Mouse (Mus musculus): ENCODE measurements around the gene Il22ra1. TPM values are rescaled to one million over a fixed set of nuclear protein-coding genes. Genes with fewer than 3 reads are reported as not detected.
A peak's percentile ranks its signal among the peaks of the same experiment; 100 is the strongest.

Gene Il22ra1
- polyA plus RNA-seq, 1 experiment: 0.04 TPM

DNA sequence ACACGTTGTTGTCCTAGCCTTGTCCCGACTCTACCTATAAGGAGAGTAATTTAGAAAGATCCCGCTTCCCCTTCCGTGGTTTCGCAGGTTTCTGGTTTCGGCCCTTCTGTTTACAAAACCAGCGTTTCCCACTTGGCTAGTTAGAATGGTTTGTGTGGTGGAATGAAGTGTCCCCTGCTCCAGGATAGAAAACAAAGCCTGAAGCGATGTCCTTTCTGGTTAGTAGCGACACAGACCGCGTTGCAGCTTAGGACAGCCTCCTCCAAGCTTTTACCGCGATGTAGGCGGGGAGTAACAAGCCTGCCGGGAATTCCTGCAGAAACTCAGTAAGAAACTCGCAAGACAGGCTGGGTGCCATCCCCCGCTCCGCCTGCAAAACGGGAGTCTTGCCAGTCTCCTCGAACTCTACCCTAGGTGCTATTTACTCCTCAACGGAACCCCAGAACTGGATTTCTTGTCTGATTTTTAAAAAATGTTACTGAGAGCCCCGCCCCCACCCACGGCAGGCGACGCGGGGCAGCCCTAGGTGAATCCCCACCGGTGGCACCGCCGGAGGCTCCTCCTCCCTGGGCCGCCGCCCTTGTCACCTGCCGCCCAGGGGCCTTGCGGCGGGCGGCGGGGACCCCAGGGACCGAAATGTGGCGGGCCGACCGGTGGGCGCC is 41.9 kb upstream of the Il22ra1 start, which contains the start of gene Ifnlr1:
Gene Ifnlr1, plus strand, starts transcription at position 382 of the 662 bp plus-strand sequence.
- Histone ChIP-seq H3K79me3 (ENCODE audit: low read depth) (no peaks in the 10 kb centered on the region), H3K36me3 (ENCODE audit: control insufficient read depth, insufficient read depth) (no peaks in the 10 kb centered on the region), H3K27me3 (ENCODE audit: control insufficient read depth, insufficient read depth, insufficient read length) (peaks cover 23% of the 10 kb centered on the region), H3K79me2 (ENCODE audit: control insufficient read depth, insufficient read depth) (no peaks in the 10 kb centered on the region), H3K4me3 (ENCODE audit: insufficient read depth, poor library complexity, severe bottlenecking) (no peak within 1 kb of the TSS), H3ac (ENCODE audit: control insufficient read depth, insufficient read length, low read depth) (no peak within 1 kb of the TSS)
- TF ChIP-seq FOSL1 (IDR thresholded peaks at IDR 0.05; ENCODE audit: insufficient read depth, low read length, poor library complexity, severe bottlenecking): no peak
- TF ChIP-seq CTCF (IDR thresholded peaks at IDR 0.05; ENCODE audit: control insufficient read depth, insufficient read depth, insufficient read length): no peak
- no peak for TF ChIP-seq MYOG (IDR thresholded peaks at IDR 0.05; ENCODE audit: control insufficient read depth, extremely low read depth, insufficient read length)
- TF ChIP-seq MAX (IDR thresholded peaks at IDR 0.05): no peak

DNA sequence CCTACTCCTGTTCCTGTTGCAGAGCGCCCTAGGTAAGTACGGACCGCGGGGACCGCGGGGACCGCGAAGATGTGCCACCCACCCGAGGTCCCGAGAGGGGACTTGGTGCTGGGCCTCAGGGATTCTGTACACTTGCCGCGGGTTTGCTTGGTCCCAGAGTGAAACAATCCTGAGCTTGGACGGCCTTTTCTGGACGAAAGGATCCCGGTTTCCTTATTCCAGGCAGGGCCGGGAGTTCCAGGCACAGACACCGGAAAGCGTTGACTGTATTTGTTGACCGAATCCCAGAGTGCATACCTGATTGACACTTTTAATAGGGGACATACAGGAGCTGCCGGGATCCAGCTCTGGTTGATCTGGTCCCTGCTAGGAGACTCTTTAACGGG is 41.4 kb upstream of the Il22ra1 start:
- Histone ChIP-seq H3K79me2 (ENCODE audit: control insufficient read depth, insufficient read depth) (no peaks in the 10 kb centered on the region), H3K27me3 (ENCODE audit: control insufficient read depth, insufficient read depth, insufficient read length) (peaks cover 23% of the 10 kb centered on the region), H3K79me3 (ENCODE audit: low read depth) (no peaks in the 10 kb centered on the region), H3K4me3 (ENCODE audit: insufficient read depth, poor library complexity, severe bottlenecking) (no peak overlapping the region), H3ac (ENCODE audit: control insufficient read depth, insufficient read length, low read depth) (no peak overlapping the region), H3K36me3 (ENCODE audit: control insufficient read depth, insufficient read depth) (no peaks in the 10 kb centered on the region)
- no peak for TF ChIP-seq MYOG (IDR thresholded peaks at IDR 0.05; ENCODE audit: control insufficient read depth, extremely low read depth, insufficient read length)
- no peak for TF ChIP-seq CEBPB (IDR thresholded peaks at IDR 0.05; ENCODE audit: low read depth)

DNA sequence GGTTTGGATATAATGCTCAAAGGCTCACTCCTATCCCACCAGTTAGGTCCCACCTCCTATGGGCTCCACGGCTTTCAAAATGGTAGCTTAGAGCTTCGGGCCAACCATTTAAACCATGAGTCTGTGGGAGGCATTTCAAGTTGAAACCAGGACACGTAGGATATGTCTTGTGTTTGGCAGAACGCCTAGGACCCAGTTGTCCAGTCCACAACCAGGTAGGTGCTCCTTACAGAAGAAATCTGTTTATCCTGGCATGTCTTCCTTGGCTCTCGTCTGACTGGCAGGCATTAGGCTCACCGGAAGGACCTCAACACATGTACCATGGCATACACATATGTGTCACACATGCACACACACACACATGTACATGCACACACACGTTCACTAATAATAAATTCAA is 38.2 kb upstream of the Il22ra1 start:
- TF ChIP-seq MYOD1 (IDR thresholded peaks at IDR 0.05; ENCODE audit: control insufficient read depth, insufficient read length, low read depth) (no peak), CTCF (IDR thresholded peaks at IDR 0.05; ENCODE audit: control insufficient read depth, insufficient read depth, insufficient read length) (no peak), USF1 (IDR thresholded peaks at IDR 0.05; ENCODE audit: low read depth) (no peak), MYOG (IDR thresholded peaks at IDR 0.05; ENCODE audit: control insufficient read depth, extremely low read depth, insufficient read length) (no peak), FOSL1 (IDR thresholded peaks at IDR 0.05; ENCODE audit: insufficient read depth, low read length, poor library complexity, severe bottlenecking) (no peak), CEBPB (IDR thresholded peaks at IDR 0.05; ENCODE audit: low read depth) (no peak), MAX (IDR thresholded peaks at IDR 0.05) (no peak)
- H3K36me3 ChIP-seq (ENCODE audit: control insufficient read depth, insufficient read depth): no peaks in the 10 kb centered on the region
- no peaks in the 10 kb centered on the region for H3K79me2 ChIP-seq (ENCODE audit: control insufficient read depth, insufficient read depth)
- peaks cover 23% of the 10 kb centered on the region for H3K27me3 ChIP-seq (ENCODE audit: control insufficient read depth, insufficient read depth, insufficient read length)
- H3ac ChIP-seq (ENCODE audit: control insufficient read depth, insufficient read length, low read depth): no peak overlapping the region
- H3K79me3 ChIP-seq (ENCODE audit: low read depth): no peaks in the 10 kb centered on the region
- no peak overlapping the region for H3K4me3 ChIP-seq (ENCODE audit: insufficient read depth, poor library complexity, severe bottlenecking)

- Histone ChIP-seq H3ac (ENCODE audit: control insufficient read depth, insufficient read length, low read depth) (no peak overlapping the region), H3K79me2 (ENCODE audit: control insufficient read depth, insufficient read depth) (no peaks in the 10 kb centered on the region), H3K4me3 (ENCODE audit: insufficient read depth, poor library complexity, severe bottlenecking) (no peak overlapping the region), H3K79me3 (ENCODE audit: low read depth) (no peaks in the 10 kb centered on the region), H3K27me3 (ENCODE audit: control insufficient read depth, insufficient read depth, insufficient read length) (peaks cover 23% of the 10 kb centered on the region), H3K36me3 (ENCODE audit: control insufficient read depth, insufficient read depth) (no peaks in the 10 kb centered on the region)
- no peak for TF ChIP-seq CTCF (IDR thresholded peaks at IDR 0.05; ENCODE audit: control insufficient read depth, insufficient read depth, insufficient read length)
- TF ChIP-seq USF1 (IDR thresholded peaks at IDR 0.05; ENCODE audit: low read depth): no peak
- TF ChIP-seq MYOD1 (IDR thresholded peaks at IDR 0.05; ENCODE audit: control insufficient read depth, insufficient read length, low read depth): no peak
- no peak for TF ChIP-seq MYOG (IDR thresholded peaks at IDR 0.05; ENCODE audit: control insufficient read depth, extremely low read depth, insufficient read length)
- TF ChIP-seq CEBPB (IDR thresholded peaks at IDR 0.05; ENCODE audit: low read depth): no peak
- TF ChIP-seq MAX (IDR thresholded peaks at IDR 0.05): no peak
- TF ChIP-seq FOSL1 (IDR thresholded peaks at IDR 0.05; ENCODE audit: insufficient read depth, low read length, poor library complexity, severe bottlenecking): no peak
Measured at GRCm38 (mm10) chr4:135690241-135690640, 37.7 kb upstream of the Il22ra1 start.

DNA sequence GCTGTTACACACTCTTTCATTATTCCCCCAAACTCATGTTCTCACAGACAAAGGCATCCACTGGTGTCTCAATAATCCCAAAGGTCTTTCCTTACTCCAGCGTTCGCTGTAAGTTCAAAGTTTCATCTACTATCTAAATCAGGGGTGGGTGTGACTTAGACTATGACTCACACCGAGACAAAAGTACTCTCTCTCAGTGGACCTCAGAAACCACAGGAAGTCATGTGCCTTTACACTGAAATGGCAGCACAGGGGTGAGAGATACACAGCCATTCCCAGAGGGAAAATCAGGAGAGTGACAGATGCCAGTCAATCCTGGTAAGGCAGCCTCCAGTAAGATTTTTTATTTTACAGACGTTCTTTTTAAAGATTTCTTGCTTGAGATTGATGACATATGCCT is 35.1 kb upstream of the Il22ra1 start:
- TF ChIP-seq CTCF (IDR thresholded peaks at IDR 0.05; ENCODE audit: control insufficient read depth, insufficient read depth, insufficient read length): no peak
- peak; percentile 82 for TF ChIP-seq USF1 (IDR thresholded peaks at IDR 0.05; ENCODE audit: low read depth)
- Histone ChIP-seq H3K79me3 (ENCODE audit: low read depth) (no peaks in the 10 kb centered on the region), H3ac (ENCODE audit: control insufficient read depth, insufficient read length, low read depth) (no peak overlapping the region)

DNA sequence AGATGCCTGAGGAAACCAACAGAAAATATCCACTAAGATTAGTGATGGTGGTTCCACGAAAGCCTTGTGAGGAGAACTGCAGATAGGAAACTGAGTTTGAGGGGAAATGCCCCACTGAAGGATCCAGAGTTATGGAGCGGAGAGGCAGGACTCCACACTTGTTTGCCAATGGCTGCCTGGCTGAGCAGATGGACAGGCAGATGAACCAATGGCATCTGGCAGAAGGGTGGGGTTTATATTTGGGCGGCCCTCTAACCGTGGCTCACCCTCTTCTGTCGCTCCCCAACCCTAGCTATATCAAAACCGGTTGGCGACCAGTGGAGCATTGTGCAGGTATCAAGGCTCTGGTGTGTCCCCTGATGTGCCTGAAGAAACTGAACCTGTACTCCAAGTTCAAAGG is 29.5 kb upstream of the Il22ra1 start:
- Histone ChIP-seq H3K79me3 (ENCODE audit: low read depth) (no peaks in the 10 kb centered on the region), H3K36me3 (ENCODE audit: control insufficient read depth, insufficient read depth) (no peaks in the 10 kb centered on the region), H3ac (ENCODE audit: control insufficient read depth, insufficient read length, low read depth) (no peak overlapping the region), H3K27me3 (ENCODE audit: control insufficient read depth, insufficient read depth, insufficient read length) (peaks cover 18% of the 10 kb centered on the region), H3K4me3 (ENCODE audit: insufficient read depth, poor library complexity, severe bottlenecking) (no peak overlapping the region), H3K79me2 (ENCODE audit: control insufficient read depth, insufficient read depth) (no peaks in the 10 kb centered on the region)
- TF ChIP-seq MYOD1 (IDR thresholded peaks at IDR 0.05; ENCODE audit: control insufficient read depth, insufficient read length, low read depth): no peak
- TF ChIP-seq MYOG (IDR thresholded peaks at IDR 0.05; ENCODE audit: control insufficient read depth, extremely low read depth, insufficient read length): no peak
- TF ChIP-seq MAX (IDR thresholded peaks at IDR 0.05): no peak
- no peak for TF ChIP-seq CTCF (IDR thresholded peaks at IDR 0.05; ENCODE audit: control insufficient read depth, insufficient read depth, insufficient read length)
- no peak for TF ChIP-seq FOSL1 (IDR thresholded peaks at IDR 0.05; ENCODE audit: insufficient read depth, low read length, poor library complexity, severe bottlenecking)
- no peak for TF ChIP-seq CEBPB (IDR thresholded peaks at IDR 0.05; ENCODE audit: low read depth)
- TF ChIP-seq USF1 (IDR thresholded peaks at IDR 0.05; ENCODE audit: low read depth): no peak

More for the DNA sequence above, 35.1 kb upstream of the Il22ra1 start:
- Histone ChIP-seq H3K27me3 (ENCODE audit: control insufficient read depth, insufficient read depth, insufficient read length) (peaks cover 5% of the 10 kb centered on the region), H3K4me3 (ENCODE audit: insufficient read depth, poor library complexity, severe bottlenecking) (no peak overlapping the region), H3K36me3 (ENCODE audit: control insufficient read depth, insufficient read depth) (no peaks in the 10 kb centered on the region), H3K79me2 (ENCODE audit: control insufficient read depth, insufficient read depth) (no peaks in the 10 kb centered on the region)

Data from C2C12 (cell line).